Mouse (Mus musculus) liver, postnatal 0 days (tissue): Measurements from ENCODE around the gene Npr3. TPM values are rescaled to one million over a fixed set of nuclear protein-coding genes. Genes with fewer than 3 reads are reported as not detected.

Source experiments
- ATAC-seq: fragments of 200-750 bp; cut with Nextera tagmentation; 2 replicates; pipeline ENCODE4 v1.8.0; 2017; ENCODE audit warnings: mild to moderate bottlenecking, moderate library complexity
- DNase-seq: peaks from one replicate; pipeline ENCODE4 v3.0.0-alpha.2; 2016
- H3K27ac ChIP-seq: fragments of 300-500 bp; sonication (generic); 2 replicates; pipeline ENCODE4 v1.5.1; 2014; ENCODE audit warnings: antibody characterized with exemption, moderate library complexity, mild to moderate bottlenecking, low read depth
- H3K27me3 ChIP-seq: fragments of 300-500 bp; sonication (generic); 2 replicates; pipeline ENCODE4 v1.6.1; 2014; ENCODE audit warnings: low read length, control low read depth, mixed read lengths; ENCODE audit not compliant: insufficient read depth
- H3K36me3 ChIP-seq: fragments of 300-500 bp; sonication (generic); replicated peaks from 2 replicates; pipeline ENCODE4 v1.6.1; 2014; ENCODE audit warnings: mild to moderate bottlenecking, control low read depth, low read length, moderate library complexity, mixed read lengths; ENCODE audit not compliant: insufficient read depth
- H3K4me1 ChIP-seq: fragments of 300-500 bp; sonication (generic); 2 replicates; pipeline ENCODE4 v1.6.1; 2014; ENCODE audit warnings: antibody characterized with exemption, mild to moderate bottlenecking, control low read depth; ENCODE audit not compliant: insufficient read depth
- H3K4me2 ChIP-seq: fragments of 300-500 bp; sonication (generic); 2 replicates; pipeline ENCODE4 v1.6.1; 2014; ENCODE audit warnings: low read depth, mild to moderate bottlenecking, low read length, moderate library complexity, mixed read lengths
- H3K4me3 ChIP-seq: fragments of 300-500 bp; sonication (generic); 2 replicates; pipeline ENCODE4 v1.5.1; 2014; ENCODE audit warnings: low read depth, low read length
- H3K9ac ChIP-seq: fragments of 300-500 bp; sonication (generic); replicated peaks from 2 replicates; pipeline ENCODE4 v1.6.1; 2014; ENCODE audit warnings: mild to moderate bottlenecking, moderate library complexity
- H3K9me3 ChIP-seq: fragments of 300-500 bp; sonication (generic); 2 replicates; pipeline ENCODE4 v1.6.1; 2016; ENCODE audit warnings: mild to moderate bottlenecking, control low read depth, low read length, mixed read lengths
- CTCF ChIP-seq: sonication (generic); IDR thresholded peaks from 2 replicates; pipeline ENCODE4 v1.5.1; 2016; ENCODE audit warnings: antibody characterized with exemption, low read depth
- EP300 ChIP-seq: IDR thresholded peaks from 2 replicates; pipeline ENCODE4 v1.6.1; 2016; ENCODE audit warnings: antibody characterized with exemption, low read depth, mild to moderate bottlenecking
- WGBS: fragments of 180-500 bp; shearing (Covaris S2); extraction: QIAGEN DNeasy Blood & Tissue Kit; methylation state at CpG from one replicate; pipeline ENCODE4 v1.1.7; 2014; ENCODE audit not compliant: insufficient replicate concordance; 5-methylcytosine and 5-hydroxymethylcytosine counted together
- polyA plus RNA-seq: library from polyadenylated mRNA; unstranded; fragments of >200 nt; fragmentation: Nextera tagmentation; extraction: Ambion mirVana; gene quantifications from 2 replicates; pipeline ENCODE4 v1.2.1, GENCODE M21; 2015

The Npr3 gene
- polyA plus RNA-seq, 1 experiment from 2014 or later: 0.85 TPM

- Histone ChIP-seq H3K9ac (no peak overlapping the region), H3K36me3 (no peaks in the 10 kb centered on the region), H3K4me2 (peak overlapping the region; percentile 64), H3K4me3 (peak overlapping the region; percentile 39), H3K9me3 (no peaks in the 10 kb centered on the region), H3K27me3 (peaks cover 51% of the 10 kb centered on the region), H3K27ac (0 out of 2 replicates have a peak overlapping the region, but pooled peaks have one; percentile 16), H3K4me1 (peaks cover 13% of the 10 kb centered on the region)
- TF ChIP-seq EP300 (no peak), CTCF (no peak)
- peak; percentile 19 for DNase-seq
- no peak for ATAC-seq
- WGBS: under 1% methylated on average over 36 of the region's 36 CpGs
These were observed 991 bp downstream of the Npr3 start for GRCm38 (mm10) chr15:11906021-11906570.

- H3K4me3 ChIP-seq: peak overlapping the region; percentile 39
- peak overlapping the region; percentile 27; the same call in 1 of the 2 replicates for H3K9ac ChIP-seq
- peak; percentile 27 for DNase-seq
- H3K4me2 ChIP-seq: peak overlapping the region; percentile 64
- no peaks in the 10 kb centered on the region for H3K36me3 ChIP-seq
- TF ChIP-seq EP300 (no peak), CTCF (no peak)
- WGBS: under 1% methylated on average over 77 of the region's 90 CpGs
- H3K9me3 ChIP-seq: no peaks in the 10 kb centered on the region
- 0 out of 2 replicates have a peak, but pooled peaks have one; percentile 13 for ATAC-seq
- peaks cover 51% of the 10 kb centered on the region for H3K27me3 ChIP-seq
- H3K4me1 ChIP-seq: peaks cover 13% of the 10 kb centered on the region
- no peak overlapping the region for H3K27ac ChIP-seq
These were observed 2.0 kb downstream of the Npr3 start for GRCm38 (mm10) chr15:11904848-11905672.

GRCm38 (mm10) chr15:11904043-11904847 lies 2.8 kb downstream of the Npr3 start:
- Histone ChIP-seq H3K4me2 (peak overlapping the region; percentile 64), H3K36me3 (no peaks in the 10 kb centered on the region), H3K4me3 (peak overlapping the region; percentile 39), H3K27ac (no peak overlapping the region), H3K27me3 (peaks cover 51% of the 10 kb centered on the region), H3K9ac (no peak overlapping the region), H3K9me3 (no peaks in the 10 kb centered on the region), H3K4me1 (peaks cover 13% of the 10 kb centered on the region)
- WGBS: under 1% methylated on average over 47 of the region's 48 CpGs
- no peak for ATAC-seq
- no peak for TF ChIP-seq EP300
- TF ChIP-seq CTCF: no peak
- peak; percentile 21 for DNase-seq

GRCm38 (mm10) chr15:11903196-11904042 lies 3.7 kb downstream of the Npr3 start:
- peak overlapping the region; percentile 64 for H3K4me2 ChIP-seq
- H3K27me3 ChIP-seq: peaks cover 50% of the 10 kb centered on the region
- H3K4me1 ChIP-seq: peaks cover 13% of the 10 kb centered on the region
- TF ChIP-seq CTCF (no peak), EP300 (no peak)
- H3K27ac ChIP-seq: no peak overlapping the region
- H3K9me3 ChIP-seq: no peaks in the 10 kb centered on the region
- no peaks in the 10 kb centered on the region for H3K36me3 ChIP-seq
- ATAC-seq: peak; percentile 27; the same call in 1 of the 2 replicates
- 9% methylated on average over 34 of the region's 34 CpGs for WGBS
- H3K4me3 ChIP-seq: peak overlapping the region; percentile 39
- H3K9ac ChIP-seq: no peak overlapping the region; the same call in 1 of the 2 replicates
- DNase-seq: peak; percentile 31

GRCm38 (mm10) chr15:11897617-11898016 lies 9.5 kb downstream of the Npr3 start:
- Histone ChIP-seq H3K27me3 (peaks cover 3% of the 10 kb centered on the region; the same call in 1 of the 2 replicates), H3K4me1 (no peaks in the 10 kb centered on the region), H3K4me3 (no peak overlapping the region), H3K9me3 (no peaks in the 10 kb centered on the region), H3K9ac (no peak overlapping the region), H3K27ac (no peak overlapping the region), H3K36me3 (no peaks in the 10 kb centered on the region), H3K4me2 (no peak overlapping the region)
- TF ChIP-seq EP300: no peak
- no peak for TF ChIP-seq CTCF
- ATAC-seq: no peak
- no peak for DNase-seq
- WGBS: 85% methylated on average over 8 of the region's 8 CpGs
